Mouse (Mus musculus) stomach, embryonic 14.5 days (tissue): Measurements from ENCODE around the gene Dock3. TPM values are rescaled to one million over a fixed set of nuclear protein-coding genes. Genes with fewer than 3 reads are reported as not detected.
"Not testable (repeated sequence)": the region's sequence is repeated elsewhere in the genome, so short reads cannot be mapped to it uniquely, and the experiment has no call there.

Source experiments
- ATAC-seq: fragments of 200-750 bp; cut with Nextera tagmentation; 2 replicates; pipeline ENCODE4 v1.8.0; 2017; ENCODE audit warnings: low read depth, moderate TSS enrichment; ENCODE audit not compliant: insufficient number of reproducible peaks, insufficient read depth, low FRiP score
- H3K27ac ChIP-seq: fragments of 300-500 bp; sonication (generic); 2 replicates; pipeline ENCODE4 v1.5.1; 2014; ENCODE audit warnings: mild to moderate bottlenecking, low read length, moderate library complexity, mixed read lengths
- H3K27me3 ChIP-seq: fragments of 300-500 bp; sonication (generic); 2 replicates; pipeline ENCODE4 v1.6.1; 2014; ENCODE audit warnings: low read length, control low read depth, mixed read lengths; ENCODE audit not compliant: control insufficient read depth, insufficient read depth
- H3K36me3 ChIP-seq: fragments of 300-500 bp; sonication (generic); 2 replicates; pipeline ENCODE4 v1.6.1; 2014; ENCODE audit warnings: mild to moderate bottlenecking, control low read depth, low read length, moderate library complexity, mixed read lengths; ENCODE audit not compliant: control insufficient read depth, insufficient read depth
- H3K4me1 ChIP-seq: fragments of 300-500 bp; sonication (generic); 2 replicates; pipeline ENCODE4 v1.6.1; 2014; ENCODE audit warnings: low read length, control low read depth, mixed read lengths; ENCODE audit not compliant: control insufficient read depth, insufficient read depth
- H3K4me2 ChIP-seq: fragments of 300-500 bp; sonication (generic); replicated peaks from 2 replicates; pipeline ENCODE4 v1.6.1; 2014; ENCODE audit warnings: low read depth, low read length, control low read depth
- H3K4me3 ChIP-seq: fragments of 300-500 bp; sonication (generic); 2 replicates; pipeline ENCODE4 v1.5.1; 2014; ENCODE audit warnings: low read depth, low read length, control low read depth
- H3K9ac ChIP-seq: fragments of 300-500 bp; sonication (generic); replicated peaks from 2 replicates; pipeline ENCODE4 v1.6.1; 2014; ENCODE audit warnings: low read depth, mild to moderate bottlenecking, control low read depth, low read length, moderate library complexity, mixed read lengths
- H3K9me3 ChIP-seq: fragments of 300-500 bp; sonication (generic); 2 replicates; pipeline ENCODE4 v1.6.1; 2016; ENCODE audit warnings: low read depth, low read length, control low read depth; ENCODE audit not compliant: control insufficient read depth
- WGBS: fragments of 180-500 bp; shearing (Covaris S2); extraction: QIAGEN DNeasy Blood & Tissue Kit; methylation state at CpG from one replicate; pipeline ENCODE4 v1.1.7; 2014; 5-methylcytosine and 5-hydroxymethylcytosine counted together
- polyA plus RNA-seq: library from polyadenylated mRNA; unstranded; fragments of >200 nt; fragmentation: Nextera tagmentation; extraction: Ambion mirVana; gene quantifications from 2 replicates; pipeline ENCODE4 v1.2.1, GENCODE M21; 2014

The Dock3 gene
- polyA plus RNA-seq, 1 experiment from 2014 or later = 0.88 TPM

GRCm38 (mm10) chr9:107089451-107089850 lies 142.3 kb downstream of the Dock3 start:
- not testable (repeated sequence) for H3K4me3 ChIP-seq, H3K4me2 ChIP-seq, H3K27ac ChIP-seq, H3K9ac ChIP-seq, H3K27me3 ChIP-seq, H3K36me3 ChIP-seq, ATAC-seq, H3K9me3 ChIP-seq, H3K4me1 ChIP-seq
- WGBS = 60% methylated on average over 17 of the region's 17 CpGs

- Histone ChIP-seq H3K36me3 (no peaks in the 10 kb centered on the region), H3K4me2 (no peak overlapping the region), H3K27ac (no peak overlapping the region), H3K4me3 (no peak overlapping the region), H3K27me3 (no peaks in the 10 kb centered on the region), H3K9ac (no peak overlapping the region), H3K4me1 (no peaks in the 10 kb centered on the region), H3K9me3 (no peaks in the 10 kb centered on the region)
- ATAC-seq = no peak
- WGBS = 69% methylated on average over 2 of the region's 2 CpGs
These were observed 144.2 kb downstream of the Dock3 start for GRCm38 (mm10) chr9:107087531-107087930.

GRCm38 (mm10) chr9:107037947-107038346 lies 193.8 kb downstream of the Dock3 start:
- H3K27me3 ChIP-seq = no peaks in the 10 kb centered on the region
- ATAC-seq = no peak
- H3K27ac ChIP-seq = no peak overlapping the region
- 89% methylated on average over 2 of the region's 2 CpGs for WGBS
- H3K4me2 ChIP-seq = no peak overlapping the region
- H3K4me3 ChIP-seq = no peak overlapping the region
- H3K4me1 ChIP-seq = no peaks in the 10 kb centered on the region
- no peak overlapping the region for H3K9ac ChIP-seq
- no peaks in the 10 kb centered on the region for H3K36me3 ChIP-seq
- H3K9me3 ChIP-seq = no peaks in the 10 kb centered on the region

GRCm38 (mm10) chr9:107027586-107027985 lies 204.1 kb downstream of the Dock3 start:
- H3K4me2 ChIP-seq = no peak overlapping the region
- H3K4me1 ChIP-seq = no peaks in the 10 kb centered on the region
- no peaks in the 10 kb centered on the region for H3K36me3 ChIP-seq
- ATAC-seq = no peak
- no peak overlapping the region for H3K4me3 ChIP-seq
- H3K27me3 ChIP-seq = no peaks in the 10 kb centered on the region
- H3K9ac ChIP-seq = no peak overlapping the region
- WGBS = 52% methylated on average over 2 of the region's 2 CpGs
- no peak overlapping the region for H3K27ac ChIP-seq
- H3K9me3 ChIP-seq = no peaks in the 10 kb centered on the region

- Histone ChIP-seq H3K4me2 (no peak overlapping the region), H3K9me3 (no peaks in the 10 kb centered on the region), H3K27ac (no peak overlapping the region), H3K4me1 (no peaks in the 10 kb centered on the region), H3K4me3 (no peak overlapping the region), H3K27me3 (no peaks in the 10 kb centered on the region), H3K36me3 (no peaks in the 10 kb centered on the region), H3K9ac (no peak overlapping the region)
- 54% methylated on average over 4 of the region's 4 CpGs for WGBS
- no peak for ATAC-seq
These were observed 221.9 kb downstream of the Dock3 start for GRCm38 (mm10) chr9:107009841-107010240.

- H3K36me3 ChIP-seq = no peaks in the 10 kb centered on the region
- no peak for ATAC-seq
- no peak overlapping the region for H3K4me2 ChIP-seq
- H3K4me3 ChIP-seq = no peak overlapping the region
- no peaks in the 10 kb centered on the region for H3K9me3 ChIP-seq
- H3K4me1 ChIP-seq = no peaks in the 10 kb centered on the region
- WGBS = 75% methylated on average over 2 of the region's 2 CpGs
- no peaks in the 10 kb centered on the region for H3K27me3 ChIP-seq
- H3K9ac ChIP-seq = no peak overlapping the region
- H3K27ac ChIP-seq = no peak overlapping the region
These were observed 228.5 kb downstream of the Dock3 start for GRCm38 (mm10) chr9:107003187-107003586.

GRCm38 (mm10) chr9:106970742-106971141 lies 261.0 kb downstream of the Dock3 start:
- Histone ChIP-seq H3K9ac (no peak overlapping the region), H3K36me3 (no peaks in the 10 kb centered on the region), H3K27ac (no peak overlapping the region), H3K27me3 (no peaks in the 10 kb centered on the region), H3K9me3 (no peaks in the 10 kb centered on the region), H3K4me2 (no peak overlapping the region), H3K4me3 (no peak overlapping the region), H3K4me1 (no peaks in the 10 kb centered on the region)
- WGBS = 58% methylated on average over 3 of the region's 3 CpGs
- no peak for ATAC-seq

- H3K27ac ChIP-seq = no peak overlapping the region
- no peaks in the 10 kb centered on the region for H3K9me3 ChIP-seq
- H3K4me2 ChIP-seq = no peak overlapping the region
- H3K4me3 ChIP-seq = no peak overlapping the region
- H3K4me1 ChIP-seq = no peaks in the 10 kb centered on the region
- H3K27me3 ChIP-seq = no peaks in the 10 kb centered on the region
- ATAC-seq = no peak
- WGBS = 95% methylated on average over 1 of the region's 1 CpGs
- H3K36me3 ChIP-seq = no peaks in the 10 kb centered on the region
- H3K9ac ChIP-seq = no peak overlapping the region
These were observed 273.3 kb downstream of the Dock3 start for GRCm38 (mm10) chr9:106958452-106958851.

GRCm38 (mm10) chr9:106955486-106955885 lies 276.2 kb downstream of the Dock3 start:
- Histone ChIP-seq H3K4me2 (no peak overlapping the region), H3K9me3 (no peaks in the 10 kb centered on the region), H3K27ac (no peak overlapping the region), H3K27me3 (no peaks in the 10 kb centered on the region), H3K4me1 (no peaks in the 10 kb centered on the region), H3K4me3 (no peak overlapping the region), H3K9ac (no peak overlapping the region), H3K36me3 (no peaks in the 10 kb centered on the region)
- ATAC-seq = no peak
